21 mouse cellular contexts compared by ENCODE assay signal in genomic region chr5:6294336-6294735, GRCm38 (mm10).
DNase-seq lines count a peak whose midpoint lies in the region; ATAC-seq and TF ChIP-seq lines count a peak whose summit lies in the region.
"Had no signal": no experiment of that assay in that cellular context is flagged by ENCODE, and none has a peak within 500 bp of the region (broad histone marks: within the 10 kb centered on the region; RNA-seq: fewer than 3 reads in every experiment).

No protein-coding gene starts in this region.

- DNase-seq in embryonic facial prominence, embryonic 11.5 days (ENCODE audit: low spot score), result peak; percentile 33
- DNase-seq in embryonic facial prominence, embryonic 10.5 days (ENCODE audit: low spot score), result no peak
- no peak for DNase-seq in midbrain, embryonic 11.5 days (ENCODE audit: low spot score, missing footprints)
- DNase-seq in brain, embryonic 14.5 days (ENCODE audit: low read depth), result peak; percentile 50
- peak; percentile 95 for DNase-seq in retina, embryonic 14.5 days (ENCODE audit: low spot score)
- no peak for DNase-seq in yolk sac, embryonic 10.5 days (ENCODE audit: low spot score)
- no peak for DNase-seq in cerebellum, postnatal 4 days (ENCODE audit: low spot score in 2 of 2)
- DNase-seq: adrenal gland, postnatal 14 days; cerebellum, adult 2 months; cerebellum, postnatal 10 days; forebrain, postnatal 0 days; gastrocnemius, postnatal 14 days; heart, adult 2 months; heart, postnatal 14 days had no signal

- no peaks in the 10 kb centered on the region for H3K9me3 ChIP-seq in embryonic facial prominence, embryonic 11.5 days (replicated peaks; ENCODE audit: control insufficient read depth, low read length)
- H3K9me3 ChIP-seq in embryonic facial prominence, embryonic 10.5 days, result no peaks in the 10 kb centered on the region
- H3K9me3 ChIP-seq in midbrain, embryonic 12.5 days, result no peaks in the 10 kb centered on the region
- no peaks in the 10 kb centered on the region for H3K9me3 ChIP-seq in midbrain, embryonic 11.5 days (ENCODE audit: control insufficient read depth, low read length)
- H3K9me3 ChIP-seq: forebrain, embryonic 12.5 days; heart, embryonic 15.5 days had no signal

- no peak overlapping the region for H3K27ac ChIP-seq in embryonic facial prominence, embryonic 11.5 days (replicated peaks; ENCODE audit: low read depth, low read length)
- no peak overlapping the region for H3K27ac ChIP-seq in embryonic facial prominence, embryonic 10.5 days (replicated peaks)
- H3K27ac ChIP-seq in midbrain, embryonic 12.5 days (replicated peaks), result no peak overlapping the region
- H3K27ac ChIP-seq in midbrain, embryonic 11.5 days (ENCODE audit: low read depth, low read length), result no peak overlapping the region
- H3K27ac ChIP-seq: forebrain, embryonic 12.5 days; heart, adult 2 months; heart, embryonic 15.5 days had no signal

- no peak overlapping the region for H3K4me2 ChIP-seq in embryonic facial prominence, embryonic 11.5 days (ENCODE audit: low read depth, low read length)
- no peak overlapping the region for H3K4me2 ChIP-seq in midbrain, embryonic 12.5 days (replicated peaks)
- no peak overlapping the region for H3K4me2 ChIP-seq in midbrain, embryonic 11.5 days
- H3K4me2 ChIP-seq: forebrain, embryonic 12.5 days; heart, embryonic 11.5 days; heart, embryonic 15.5 days had no signal

- ATAC-seq in embryonic facial prominence, embryonic 11.5 days (replicated peaks; ENCODE audit: insufficient number of reproducible peaks, low FRiP score, low TSS enrichment, low read depth), result no peak
- peak; percentile 74; the same call in 1 of the 2 replicates for ATAC-seq in midbrain, embryonic 12.5 days (ENCODE audit: low FRiP score, low read depth)
- no peak for ATAC-seq in midbrain, embryonic 11.5 days (ENCODE audit: low FRiP score)
- ATAC-seq: activated CD4-positive, CD25-positive, alpha-beta regulatory T cell, adult 4 months; forebrain, postnatal 0 days; intestine, embryonic 16.5 days; Patski had no signal

- no peak for TF ChIP-seq CTCF in brain, embryonic 14.5 days (IDR thresholded peaks at IDR 0.05; ENCODE audit: borderline replicate concordance, extremely low read depth, insufficient read depth, insufficient read length)

- TF ChIP-seq POLR2A in brain, embryonic 14.5 days (IDR thresholded peaks at IDR 0.05; ENCODE audit: borderline replicate concordance, extremely low read depth, insufficient read depth, insufficient read length, poor library complexity, severe bottlenecking), result no peak

- no peaks in the 10 kb centered on the region for H3K27me3 ChIP-seq in embryonic facial prominence, embryonic 11.5 days (ENCODE audit: control insufficient read depth, insufficient read depth, low read length)
- H3K27me3 ChIP-seq in embryonic facial prominence, embryonic 10.5 days (replicated peaks; ENCODE audit: low read depth, poor library complexity, severe bottlenecking), result no peaks in the 10 kb centered on the region
- H3K27me3 ChIP-seq in midbrain, embryonic 12.5 days, result no peaks in the 10 kb centered on the region
- H3K27me3 ChIP-seq in midbrain, embryonic 11.5 days (ENCODE audit: control insufficient read depth, insufficient read depth, low read length), result no peaks in the 10 kb centered on the region
- H3K27me3 ChIP-seq: forebrain, embryonic 12.5 days; heart, embryonic 15.5 days had no signal

- no peak overlapping the region for H3K9ac ChIP-seq in embryonic facial prominence, embryonic 11.5 days (replicated peaks; ENCODE audit: low read length)
- no peak overlapping the region for H3K9ac ChIP-seq in midbrain, embryonic 12.5 days (replicated peaks)
- H3K9ac ChIP-seq in midbrain, embryonic 11.5 days (ENCODE audit: low read length), result no peak overlapping the region
- H3K9ac ChIP-seq: forebrain, embryonic 12.5 days; forebrain, postnatal 0 days; heart, embryonic 15.5 days had no signal

- H3K4me3 ChIP-seq in embryonic facial prominence, embryonic 11.5 days (ENCODE audit: low read depth, low read length), result no peak overlapping the region
- H3K4me3 ChIP-seq in embryonic facial prominence, embryonic 10.5 days, result no peak overlapping the region
- no peak overlapping the region for H3K4me3 ChIP-seq in midbrain, embryonic 12.5 days
- H3K4me3 ChIP-seq in midbrain, embryonic 11.5 days (ENCODE audit: low read depth, low read length), result no peak overlapping the region
- H3K4me3 ChIP-seq: forebrain, embryonic 12.5 days; heart, adult 2 months; heart, embryonic 15.5 days had no signal

- H3K36me3 ChIP-seq in embryonic facial prominence, embryonic 11.5 days (replicated peaks; ENCODE audit: control insufficient read depth, insufficient read depth, low read depth, low read length), result no peaks in the 10 kb centered on the region
- no peaks in the 10 kb centered on the region for H3K36me3 ChIP-seq in embryonic facial prominence, embryonic 10.5 days (replicated peaks)
- H3K36me3 ChIP-seq in midbrain, embryonic 12.5 days, result no peaks in the 10 kb centered on the region
- no peaks in the 10 kb centered on the region for H3K36me3 ChIP-seq in midbrain, embryonic 11.5 days (ENCODE audit: control insufficient read depth, insufficient read depth, low read length)
- H3K36me3 ChIP-seq: forebrain, embryonic 12.5 days; heart, embryonic 15.5 days had no signal

- H3K4me1 ChIP-seq in embryonic facial prominence, embryonic 11.5 days (ENCODE audit: control insufficient read depth, insufficient read depth, low read length), result no peaks in the 10 kb centered on the region
- H3K4me1 ChIP-seq in embryonic facial prominence, embryonic 10.5 days, result no peaks in the 10 kb centered on the region
- H3K4me1 ChIP-seq in midbrain, embryonic 12.5 days, result no peaks in the 10 kb centered on the region
- H3K4me1 ChIP-seq in midbrain, embryonic 11.5 days (ENCODE audit: control insufficient read depth, insufficient read depth, low read length), result no peaks in the 10 kb centered on the region
- H3K4me1 ChIP-seq: forebrain, embryonic 12.5 days; heart, embryonic 15.5 days had no signal

Comparison
In these comparisons a context has a peak if more than half of its experiments do, and no peak if none do; other contexts are left out.
1. DNase-seq: peak in embryonic facial prominence, embryonic 11.5 days (single experiment), brain, embryonic 14.5 days (single experiment) and retina, embryonic 14.5 days (single experiment); none in embryonic facial prominence, embryonic 10.5 days (single experiment), midbrain, embryonic 11.5 days (single experiment), yolk sac, embryonic 10.5 days (single experiment) and cerebellum, postnatal 4 days (0 of 2).